Mouse (Mus musculus): ENCODE data around the gene BC049762.

BC049762 gene

DNA sequence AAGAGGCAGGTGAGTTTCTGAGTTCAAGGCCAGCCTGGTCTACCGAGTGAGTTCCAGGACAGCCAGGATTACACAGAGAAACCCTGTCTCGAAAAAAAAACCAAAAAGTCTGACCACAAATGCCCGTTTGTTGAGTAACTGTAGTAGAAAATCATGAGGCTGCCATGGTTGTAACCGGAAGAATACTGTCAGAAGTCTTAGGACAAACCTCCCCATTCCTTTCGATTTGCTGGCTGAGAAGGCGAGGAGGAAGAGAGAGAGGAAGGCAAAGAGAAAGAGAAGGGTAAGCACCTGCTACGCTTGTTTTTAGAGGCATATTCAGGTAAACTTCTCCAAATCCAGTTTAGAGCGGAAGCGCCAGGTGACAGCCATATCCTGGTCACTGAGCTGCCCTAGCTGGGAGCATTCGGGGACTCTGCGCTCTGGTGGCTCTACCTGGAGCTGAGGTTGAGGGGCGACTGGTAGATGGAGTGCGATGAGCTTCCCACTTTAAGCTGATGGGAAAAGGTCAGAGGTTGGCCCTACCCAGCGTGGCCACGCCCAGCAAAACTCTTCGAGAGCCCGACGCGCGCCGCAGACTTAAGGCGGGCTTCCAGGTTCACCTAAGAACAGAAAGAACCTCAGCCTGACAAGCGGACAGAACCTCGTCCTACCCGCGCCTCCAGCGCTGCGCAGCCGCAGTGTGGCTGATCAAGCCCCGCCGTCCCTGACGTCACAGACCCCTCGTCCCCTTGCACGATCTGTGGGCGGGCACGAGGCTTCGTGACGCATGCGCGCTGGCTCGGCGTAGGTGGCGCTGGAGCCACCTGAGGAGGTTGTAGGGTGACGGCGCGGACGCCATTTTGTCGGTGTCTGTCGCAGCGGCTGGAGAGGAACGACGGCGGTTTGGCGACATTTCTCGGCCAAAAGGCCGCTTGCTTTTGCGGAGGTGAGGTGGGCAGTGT lies at the start of gene BC049762:
TSS of gene BC049762 (minus strand) at position 705 of the 944 bp plus-strand sequence.
- peak; percentile 98 for DNase-seq (ENCODE audit: low spot score)

GRCm38 (mm10) chr11:51311846-51312245 lies 49.0 kb upstream of the BC049762 start:
- no peak for DNase-seq (ENCODE audit: low spot score)

GRCm38 (mm10) chr11:51308306-51308705 lies 45.5 kb upstream of the BC049762 start:
- DNase-seq (ENCODE audit: low spot score) = no peak

GRCm38 (mm10) chr11:51303981-51304553 lies 41.2 kb upstream of the BC049762 start:
- no peak for DNase-seq (ENCODE audit: low spot score)

DNA sequence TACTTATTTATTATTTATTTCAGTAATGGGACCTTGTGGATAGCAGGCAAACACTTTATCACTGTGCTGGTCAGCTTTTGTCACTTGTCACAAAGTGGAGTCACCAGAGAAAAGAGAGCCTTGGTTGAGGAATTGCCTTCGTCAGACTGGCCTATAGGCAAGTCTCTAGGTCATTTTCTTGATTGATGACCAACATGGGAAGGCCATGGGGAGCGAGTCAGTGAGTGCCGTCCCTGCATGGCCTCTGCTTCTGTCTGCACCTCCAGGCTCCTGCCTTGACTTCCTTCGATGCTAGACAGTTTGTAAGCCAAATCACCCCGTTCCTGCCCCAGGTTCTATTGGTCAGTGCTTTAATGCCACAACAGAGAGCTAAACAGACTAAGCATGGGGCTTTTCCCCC lies 39.5 kb upstream of the BC049762 start:
- no peak for DNase-seq (ENCODE audit: low spot score)

DNA sequence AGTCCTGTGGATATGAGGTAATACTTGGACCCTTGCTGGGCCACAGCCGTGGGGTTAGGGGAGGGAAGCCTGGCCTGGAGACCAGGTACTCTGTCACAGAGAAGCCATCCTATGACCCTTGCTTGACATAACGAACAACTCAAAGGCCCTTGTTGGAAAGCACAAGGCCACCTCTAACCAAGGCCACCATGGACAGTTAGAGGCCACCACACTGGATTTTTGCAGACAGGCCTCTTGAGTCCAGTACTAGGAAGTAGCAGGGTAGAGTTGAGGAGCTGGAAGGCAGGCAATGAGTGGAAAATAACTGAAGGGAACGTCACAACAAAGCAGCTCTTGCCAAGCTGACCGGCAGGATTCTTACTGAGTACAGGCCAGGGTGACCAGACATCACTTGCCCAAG lies 35.8 kb upstream of the BC049762 start:
- no peak for DNase-seq (ENCODE audit: low spot score)

GRCm38 (mm10) chr11:51295742-51296141 lies 32.9 kb upstream of the BC049762 start:
- no peak for DNase-seq (ENCODE audit: low spot score)

- no peak for DNase-seq (ENCODE audit: low spot score)
Observed at GRCm38 (mm10) chr11:51293956-51294530, 31.2 kb upstream of the BC049762 start.

DNA sequence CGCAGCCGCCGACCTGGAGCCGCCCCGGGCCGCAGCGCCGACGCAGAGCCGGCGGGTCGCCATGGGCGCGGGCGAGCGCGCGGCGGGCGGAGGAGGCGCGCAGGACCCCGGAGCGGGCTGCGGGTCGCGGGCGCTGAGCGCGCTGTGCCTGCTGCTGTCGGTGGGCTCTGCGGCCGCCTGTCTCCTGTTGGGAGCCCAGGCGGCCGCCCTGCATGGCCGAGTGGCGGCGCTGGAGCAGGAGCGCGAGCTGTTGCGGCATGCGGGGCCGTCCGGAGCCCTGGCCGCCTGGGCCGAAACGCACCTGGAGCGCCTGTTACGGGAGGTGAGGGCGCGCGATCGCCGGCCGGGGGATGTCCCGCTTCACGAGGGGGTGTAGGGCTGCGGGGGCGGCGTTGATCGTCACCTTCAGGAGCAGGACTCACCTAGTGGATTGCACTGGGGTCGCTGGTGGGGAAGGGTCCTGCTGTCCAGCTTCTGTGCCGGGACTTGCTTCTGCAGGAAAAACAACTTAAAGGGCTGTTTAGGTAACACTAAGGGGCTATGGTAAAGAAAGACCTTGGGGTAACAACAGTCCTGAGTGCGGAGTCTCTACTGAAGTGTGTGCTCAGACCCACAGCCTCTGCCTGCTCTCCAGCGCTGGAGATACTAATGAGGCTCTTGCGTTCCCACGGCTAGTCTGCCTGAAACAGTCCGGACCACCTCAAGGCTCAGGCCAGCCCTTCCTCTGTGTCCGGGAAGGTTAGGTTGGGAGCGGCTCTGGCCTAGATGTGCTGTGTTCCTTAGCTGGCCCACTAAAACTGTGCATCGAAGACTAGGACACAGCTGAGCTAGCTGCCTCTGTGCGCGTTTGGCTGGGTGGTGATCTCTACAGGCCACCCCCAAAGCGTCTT lies 27.5 kb upstream of the BC049762 start:
- DNase-seq (ENCODE audit: low spot score) = no peak

- no peak for DNase-seq (ENCODE audit: low spot score)
Observed at GRCm38 (mm10) chr11:51289564-51290041, 26.8 kb upstream of the BC049762 start, which contains the start of gene Col23a1. Gene Col23a1, plus strand, starts transcription at chr11:51289920.

DNA sequence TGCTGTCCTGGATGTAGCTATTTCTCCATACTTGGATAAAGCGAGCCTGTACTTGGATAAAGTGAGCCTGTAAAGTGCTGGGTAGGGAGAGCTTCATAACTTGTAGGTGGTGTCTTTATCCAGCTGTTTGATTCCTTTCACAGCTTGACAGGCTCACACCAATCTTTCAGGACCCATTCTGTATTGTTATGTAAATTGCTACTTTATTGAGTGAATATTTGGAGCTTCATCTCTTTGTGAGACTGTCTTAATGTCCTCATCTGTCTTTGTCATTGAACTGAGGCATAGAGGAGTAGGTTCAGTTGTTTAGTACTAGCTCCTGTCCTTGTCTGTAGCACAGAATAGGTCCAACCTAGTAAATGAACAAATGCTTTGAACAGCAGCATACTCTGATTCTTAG lies 11.6 kb upstream of the BC049762 start:
- DNase-seq (ENCODE audit: low spot score) = no peak

GRCm38 (mm10) chr11:51265326-51265725 lies 2.5 kb upstream of the BC049762 start:
- DNase-seq (ENCODE audit: low spot score) = no peak

DNA sequence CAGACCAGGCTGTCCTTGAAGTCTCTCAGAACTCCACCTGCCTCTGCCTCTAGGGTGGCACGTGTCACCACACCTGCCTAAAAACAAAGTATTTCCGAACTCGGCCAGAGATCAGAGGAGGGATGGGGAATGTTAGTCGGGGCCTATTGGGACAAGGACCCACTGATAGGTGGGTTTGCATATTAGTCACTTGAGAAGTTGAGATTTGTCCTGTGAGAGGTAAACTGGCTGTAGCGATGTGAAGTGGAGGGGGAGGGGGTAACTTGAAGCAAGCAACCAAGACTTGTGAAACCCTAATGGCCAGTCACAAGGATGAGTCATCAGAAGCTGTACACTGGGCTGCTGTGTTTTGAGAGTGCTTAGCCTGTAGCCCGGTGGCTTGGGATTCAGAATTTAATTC lies 1.5 kb upstream of the BC049762 start:
- no peak for DNase-seq (ENCODE audit: low spot score)

DNA sequence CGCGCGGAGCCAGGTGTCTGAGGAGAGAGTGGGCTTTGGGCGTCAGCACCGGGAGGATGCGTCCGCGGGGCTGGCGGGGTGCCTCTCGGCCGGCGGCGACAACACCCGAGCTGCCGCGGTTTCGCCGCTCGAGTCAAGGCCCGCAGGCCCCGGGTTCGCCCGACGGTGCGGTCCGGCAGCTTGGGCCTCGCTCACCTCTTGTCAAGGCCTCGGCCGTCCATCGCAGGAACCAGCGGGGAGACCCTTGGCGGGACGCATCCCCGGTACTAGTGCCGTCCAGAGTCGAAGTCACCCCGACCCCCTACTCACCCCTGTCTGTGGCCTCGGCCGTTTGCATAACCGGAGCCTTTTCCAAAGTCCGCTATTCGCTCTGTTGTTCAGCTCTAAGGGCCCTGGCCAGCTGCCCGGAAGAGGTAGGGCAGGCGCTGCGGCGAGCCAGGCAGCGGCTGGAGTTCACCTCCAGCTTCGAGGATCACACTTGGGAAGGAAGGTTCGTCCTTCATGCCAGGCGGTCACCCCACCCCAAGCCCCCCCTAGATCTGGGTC lies 513 bp upstream of the BC049762 start:
- DNase-seq (ENCODE audit: low spot score) = no peak

- no peak for DNase-seq (ENCODE audit: low spot score)
Observed at GRCm38 (mm10) chr11:51261680-51262219, 1.1 kb downstream of the BC049762 start, which contains the start of gene Clk4. Gene Clk4, plus strand, starts transcription at chr11:51261730.

- DNase-seq (ENCODE audit: low spot score) = no peak
Observed at GRCm38 (mm10) chr11:51257006-51257405, 5.8 kb downstream of the BC049762 start.

- DNase-seq (ENCODE audit: low spot score) = no peak
Observed at GRCm38 (mm10) chr11:51242897-51243296, 19.9 kb downstream of the BC049762 start.

DNA sequence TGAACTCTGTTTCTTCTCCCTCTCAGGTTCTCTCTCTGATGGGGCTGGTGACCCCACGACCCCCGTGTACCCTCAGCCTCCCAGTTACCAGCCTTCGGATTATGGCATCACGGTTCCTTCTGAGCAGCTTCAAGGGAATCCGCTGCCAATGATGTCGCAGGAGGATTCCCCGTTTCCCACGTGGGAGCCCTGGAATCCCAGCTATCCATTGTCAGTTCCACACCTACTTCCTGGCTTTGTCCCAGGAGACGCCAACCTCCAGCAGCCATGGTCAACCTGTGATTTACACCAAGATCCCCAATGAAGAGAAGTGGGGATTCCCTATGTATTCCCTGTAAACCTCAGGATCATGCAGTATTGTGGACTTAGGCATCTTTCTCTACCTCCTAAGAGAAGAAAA lies 28.2 kb downstream of the BC049762 start:
- DNase-seq (ENCODE audit: low spot score) = no peak

DNA sequence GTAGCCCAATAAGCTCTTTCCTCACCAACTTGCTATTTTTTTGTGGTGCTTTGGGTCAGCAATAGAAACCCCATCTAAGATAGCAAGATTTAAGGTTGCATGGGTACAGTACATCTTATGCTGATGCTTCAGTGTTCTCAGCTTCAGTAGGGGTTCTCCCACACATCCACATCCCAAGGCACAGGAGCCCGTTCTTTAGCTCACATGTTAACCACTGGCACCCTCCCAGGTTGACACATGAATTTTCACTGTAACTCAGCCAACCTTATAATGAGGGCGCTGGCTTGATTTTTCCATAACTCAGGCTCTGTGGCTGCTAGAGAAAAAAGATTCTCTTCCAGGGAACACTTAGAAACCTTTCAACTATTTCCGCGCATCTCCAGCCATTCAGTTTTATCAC lies 35.7 kb downstream of the BC049762 start:
- DNase-seq (ENCODE audit: low spot score) = peak; percentile 49

DNA sequence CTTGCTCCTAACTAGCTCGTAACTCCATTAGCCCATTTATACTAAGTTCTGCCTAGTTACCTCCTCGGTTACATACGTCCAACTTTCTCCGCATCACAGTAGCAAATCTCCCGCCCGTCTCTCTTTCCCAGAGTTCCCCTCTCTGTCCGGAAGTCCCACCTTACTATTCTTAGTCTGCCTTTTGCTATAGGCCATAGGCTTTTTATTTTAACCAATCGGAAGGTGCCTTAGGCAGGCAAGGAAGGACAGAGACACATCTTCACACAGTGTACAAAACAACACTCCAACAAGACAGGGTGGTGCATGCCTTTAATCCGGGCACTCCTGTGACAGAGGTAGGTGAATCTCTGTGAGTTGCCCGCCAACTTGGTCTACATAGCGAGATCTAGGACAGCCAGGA lies 42.5 kb downstream of the BC049762 start, which contains the start of gene Gm12569:
TSS of gene Gm12569 (plus strand) at position 166 of the 400 bp plus-strand sequence.
- DNase-seq (ENCODE audit: low spot score) = no peak

GRCm38 (mm10) chr11:51219396-51219980 lies 43.4 kb downstream of the BC049762 start:
- DNase-seq (ENCODE audit: low spot score) = no peak
